Mouse (Mus musculus) monocyte, adult 2 months (primary cell): ENCODE results near the gene Bmx.

Experiments
- DNase-seq, 2 experiments: peaks; one replicate each; pipeline ENCODE4 v3.0.0; 2022; ENCODE audit warnings: low spot score in 2 of 2, low read depth in 1 of 2

Gene Bmx

DNA sequence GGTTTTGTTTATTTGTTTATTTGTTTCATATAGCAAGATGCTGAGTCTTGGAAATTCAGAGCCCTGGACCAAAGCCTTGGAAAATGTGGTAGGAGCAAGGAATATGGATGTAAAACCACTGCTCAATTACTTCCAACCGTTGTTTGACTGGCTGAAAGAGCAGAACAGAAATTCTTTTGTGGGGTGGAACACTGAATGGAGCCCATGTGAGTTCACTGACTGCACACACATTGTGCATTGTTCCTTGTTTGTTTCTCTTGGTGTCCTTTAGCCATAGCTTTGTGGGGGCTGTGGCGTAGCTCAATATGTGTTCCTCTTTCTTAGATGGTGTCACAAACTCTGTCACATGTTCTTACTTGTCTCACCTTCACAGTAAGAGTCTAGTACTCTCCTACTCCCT, 82.2 kb downstream of the Bmx start:
- no peak for DNase-seq

DNA sequence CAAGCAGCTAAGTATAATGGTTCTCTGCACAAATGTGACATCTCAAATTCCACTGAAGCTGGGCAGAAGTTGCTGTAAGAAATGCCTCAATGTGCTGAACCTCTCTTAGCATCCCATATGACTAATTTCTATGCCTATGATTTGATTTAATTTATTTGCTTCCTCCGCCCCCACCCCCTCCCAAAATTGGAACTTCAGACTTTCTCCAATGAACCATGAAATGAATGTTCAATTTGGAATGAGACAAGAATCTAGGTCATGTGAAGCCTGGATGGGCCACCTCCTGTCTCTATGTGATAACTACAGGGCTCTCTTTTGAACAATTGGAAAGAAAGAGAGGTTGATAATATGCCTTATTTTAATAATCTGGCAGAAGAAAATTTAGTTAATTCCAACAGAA, 82.7 kb downstream of the Bmx start:
- no peak for DNase-seq

GRCm38 (mm10) chrX:164173880-164174279, 84.1 kb downstream of the Bmx start:
- DNase-seq, result no peak

DNA sequence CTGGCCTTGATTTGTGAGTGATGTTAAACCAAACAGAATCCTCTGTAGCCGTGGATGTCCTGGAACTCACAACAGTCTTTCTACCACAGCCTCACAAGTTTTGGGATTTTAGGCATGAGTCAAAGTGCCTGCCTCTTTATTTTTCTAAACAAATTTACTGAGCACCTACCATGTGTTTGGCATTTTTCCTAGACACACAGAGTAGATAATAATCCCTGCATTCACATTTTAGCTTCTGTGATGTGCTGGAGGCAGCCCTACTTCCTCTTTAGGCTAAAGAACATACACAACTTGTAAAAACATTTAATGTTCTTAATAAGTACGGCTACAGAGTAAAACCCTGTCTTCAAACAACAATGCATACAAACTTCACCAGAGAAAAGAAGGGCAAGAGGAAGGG, 87.0 kb downstream of the Bmx start:
- DNase-seq, result no peak

DNA sequence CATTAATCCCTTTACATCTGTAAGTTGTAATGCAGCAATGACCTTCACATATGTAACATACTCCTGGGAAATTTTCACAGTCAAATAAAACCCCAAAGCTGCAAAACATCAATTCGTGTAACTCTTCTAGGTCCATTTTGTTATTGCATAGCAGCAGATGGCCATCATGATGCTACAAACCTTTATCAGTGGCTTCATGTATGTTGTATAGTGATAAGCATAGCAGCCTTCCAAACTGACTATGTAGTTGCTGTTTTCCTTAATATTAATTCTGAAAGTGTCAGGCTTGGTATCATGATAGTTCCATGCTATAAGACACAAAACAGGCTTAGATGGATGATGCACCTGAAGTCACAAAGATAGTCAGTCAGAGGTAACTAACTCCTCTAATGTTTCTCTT, 93.3 kb downstream of the Bmx start:
- DNase-seq, result no peak

DNA sequence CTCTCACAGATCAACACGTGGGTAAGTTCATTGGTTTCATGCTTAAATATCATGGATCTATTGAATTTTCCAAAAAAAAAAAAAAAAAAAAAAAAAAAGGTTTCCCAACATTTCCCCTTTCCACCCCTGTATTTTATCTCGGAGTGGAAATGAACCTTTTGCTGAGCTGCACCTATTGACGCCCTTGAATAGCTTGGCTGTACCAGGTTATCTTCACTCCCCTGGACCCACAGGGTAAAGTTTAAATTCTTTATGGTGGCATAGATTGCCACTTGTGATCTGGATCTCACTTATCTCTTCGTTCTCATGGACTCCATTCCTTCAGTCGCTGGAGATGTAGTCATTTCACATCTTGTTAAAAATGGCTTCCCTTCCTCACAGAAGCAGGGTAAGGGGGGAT, 103.4 kb downstream of the Bmx start:
- DNase-seq, result no peak

- no peak for DNase-seq
Observed at GRCm38 (mm10) chrX:164153606-164154005, 104.4 kb downstream of the Bmx start.

- no peak for DNase-seq
Observed at GRCm38 (mm10) chrX:164152703-164153102, 105.3 kb downstream of the Bmx start.

DNA sequence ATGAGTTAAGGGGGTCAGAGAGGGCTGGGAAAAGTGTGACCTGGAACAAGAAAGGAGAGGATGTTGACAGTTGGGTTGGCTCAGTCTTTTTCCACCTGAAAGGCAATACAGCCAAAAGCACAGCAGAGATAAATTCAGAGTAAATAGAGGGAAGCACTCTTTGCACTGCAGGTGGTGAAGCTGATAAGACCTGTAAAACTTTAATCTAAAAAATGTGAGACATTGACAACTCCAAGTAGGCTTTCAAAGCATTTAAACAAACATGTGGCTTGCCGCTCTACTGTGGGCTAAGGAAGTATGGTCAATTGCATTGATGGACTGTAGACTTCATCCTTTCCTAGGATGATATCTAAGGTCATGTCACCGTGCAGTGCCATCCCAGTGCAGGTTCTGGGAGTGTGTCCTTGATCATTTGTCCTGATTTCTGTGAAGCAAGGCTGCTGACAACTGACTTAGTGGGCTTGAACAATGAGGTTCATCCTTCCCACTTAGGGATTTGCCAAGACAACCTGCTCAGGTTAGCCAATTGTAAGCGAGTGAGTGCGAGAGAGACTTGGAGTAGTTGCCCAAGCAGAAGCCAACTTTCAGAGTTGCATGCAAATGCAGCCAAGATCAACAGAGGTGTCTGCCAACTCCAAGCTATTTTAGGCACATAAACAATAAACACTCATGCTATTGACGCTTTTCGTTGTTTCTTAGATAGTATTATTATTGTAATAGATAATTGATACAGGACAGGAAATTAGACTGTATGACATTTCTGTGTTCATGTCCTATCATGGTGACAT, 112.3 kb downstream of the Bmx start:
- DNase-seq, result no peak
